In the genomic region with DNA sequence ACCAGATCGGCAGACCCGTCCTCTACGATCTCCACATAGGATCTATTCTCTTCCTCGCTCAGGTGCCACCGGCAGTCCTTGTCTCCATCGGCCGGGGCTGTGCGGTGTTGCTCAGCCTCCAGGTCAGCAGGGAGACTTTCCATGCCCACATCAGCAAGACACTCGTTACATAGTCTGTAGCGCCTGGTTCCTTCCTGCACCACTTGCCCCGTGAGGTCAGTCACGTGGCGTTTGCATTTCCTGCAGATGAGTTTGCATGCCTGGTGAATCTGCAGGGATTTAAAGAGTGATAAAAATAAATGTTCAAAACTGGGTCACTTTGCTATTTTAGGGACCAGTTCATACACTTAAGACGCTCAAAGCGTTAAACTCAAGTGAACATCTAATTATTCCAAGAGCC, we compare ENCODE assay signal across 18 mouse cellular contexts. TPM values are rescaled to one million over a fixed set of nuclear protein-coding genes. Genes with fewer than 3 reads are reported as not detected.
DNase-seq lines count a peak whose midpoint lies in the region; ATAC-seq and TF ChIP-seq lines count a peak whose summit lies in the region.
"Had no signal": no experiment of that assay in that cellular context is flagged by ENCODE, and none has a peak within 500 bp of the region (broad histone marks: within the 10 kb centered on the region; RNA-seq: fewer than 3 reads in every experiment).

No protein-coding gene starts in this region.

- no peaks in the 10 kb centered on the region for H3K9me3 ChIP-seq in heart, embryonic 12.5 days (replicated peaks)
- no peaks in the 10 kb centered on the region for H3K9me3 ChIP-seq in midbrain, postnatal 0 days (ENCODE audit: low read length)
- H3K9me3 ChIP-seq in midbrain, embryonic 14.5 days (ENCODE audit: control insufficient read depth, low read length) = no peaks in the 10 kb centered on the region
- H3K9me3 ChIP-seq: embryonic facial prominence, embryonic 15.5 days; limb, embryonic 13.5 days; stomach, embryonic 15.5 days had no signal

- H3K27me3 ChIP-seq in heart, embryonic 12.5 days (replicated peaks) = no peaks in the 10 kb centered on the region
- no peaks in the 10 kb centered on the region for H3K27me3 ChIP-seq in midbrain, postnatal 0 days (ENCODE audit: insufficient read depth, low read length)
- no peaks in the 10 kb centered on the region for H3K27me3 ChIP-seq in midbrain, embryonic 14.5 days (ENCODE audit: control insufficient read depth, insufficient read depth, low read length)
- H3K27me3 ChIP-seq: embryonic facial prominence, embryonic 15.5 days; limb, embryonic 13.5 days; stomach, embryonic 15.5 days had no signal

- H3K4me2 ChIP-seq in heart, embryonic 12.5 days = no peak overlapping the region
- no peak overlapping the region for H3K4me2 ChIP-seq in midbrain, postnatal 0 days (ENCODE audit: low read depth, low read length, poor library complexity, severe bottlenecking)
- no peak overlapping the region for H3K4me2 ChIP-seq in midbrain, embryonic 14.5 days (ENCODE audit: low read length)
- H3K4me2 ChIP-seq: embryonic facial prominence, embryonic 15.5 days; heart, embryonic 11.5 days; limb, embryonic 13.5 days; stomach, embryonic 15.5 days had no signal

- no peak for TF ChIP-seq CTCF in midbrain, postnatal 0 days (IDR thresholded peaks at IDR 0.05)

- H3K9ac ChIP-seq in heart, embryonic 12.5 days = no peak overlapping the region
- no peak overlapping the region for H3K9ac ChIP-seq in midbrain, postnatal 0 days (replicated peaks; ENCODE audit: low read length, poor library complexity, severe bottlenecking)
- no peak overlapping the region for H3K9ac ChIP-seq in midbrain, embryonic 14.5 days (replicated peaks; ENCODE audit: low read length)
- H3K9ac ChIP-seq: embryonic facial prominence, embryonic 15.5 days; limb, embryonic 13.5 days; liver, embryonic 14.5 days; stomach, embryonic 15.5 days had no signal

- whole genome bisulfite sequencing in heart, embryonic 12.5 days = 80% methylated on average over 15 of the region's 15 CpGs
- 82% methylated on average over 15 of the region's 15 CpGs for WGBS in midbrain, postnatal 0 days
- WGBS in midbrain, embryonic 14.5 days = 90% methylated on average over 15 of the region's 15 CpGs

- no peak overlapping the region for H3K4me3 ChIP-seq in heart, embryonic 12.5 days
- H3K4me3 ChIP-seq in midbrain, postnatal 0 days (ENCODE audit: low read depth, low read length) = no peak overlapping the region
- no peak overlapping the region for H3K4me3 ChIP-seq in midbrain, embryonic 14.5 days (replicated peaks; ENCODE audit: low read depth, low read length)
- H3K4me3 ChIP-seq: embryonic facial prominence, embryonic 15.5 days; limb, embryonic 13.5 days; stomach, embryonic 15.5 days had no signal

- no peak overlapping the region for H3K27ac ChIP-seq in heart, embryonic 12.5 days (ENCODE audit: poor library complexity, severe bottlenecking)
- H3K27ac ChIP-seq in midbrain, postnatal 0 days (ENCODE audit: low read depth, low read length) = no peak overlapping the region
- no peak overlapping the region for H3K27ac ChIP-seq in midbrain, embryonic 14.5 days (replicated peaks; ENCODE audit: low read depth, low read length)
- H3K27ac ChIP-seq: embryonic facial prominence, embryonic 15.5 days; limb, embryonic 13.5 days; liver, embryonic 14.5 days; stomach, embryonic 15.5 days had no signal

- H3K36me3 ChIP-seq in heart, embryonic 12.5 days = peaks cover 51% of the 10 kb centered on the region
- peaks cover 31% of the 10 kb centered on the region for H3K36me3 ChIP-seq in midbrain, postnatal 0 days (ENCODE audit: insufficient read depth, low read length)
- peaks cover 51% of the 10 kb centered on the region for H3K36me3 ChIP-seq in midbrain, embryonic 14.5 days (ENCODE audit: control insufficient read depth, insufficient read depth, low read length)

- DNase-seq in heart, adult 11 months = peak; percentile 93
- DNase-seq in midbrain, postnatal 0 days (ENCODE audit: low spot score) = peak; percentile 12
- no peak for DNase-seq in midbrain, embryonic 14.5 days
- peak; percentile 67 for DNase-seq in 416B (ENCODE audit: low read depth)
- DNase-seq in brain, adult 2 months (ENCODE audit: low read depth, low spot score) = peak; percentile 60
- DNase-seq in kidney, adult 9 months = no peak
- no peak for DNase-seq in urinary bladder, postnatal 25 days (ENCODE audit: low spot score)
- DNase-seq: cerebellum, postnatal 14 days; embryo, embryonic 11 days; gastrocnemius, postnatal 25 days had no signal

- ATAC-seq in heart, embryonic 12.5 days (ENCODE audit: insufficient number of reproducible peaks, low FRiP score) = no peak
- no peak for ATAC-seq in midbrain, postnatal 0 days (ENCODE audit: low FRiP score)
- no peak for ATAC-seq in midbrain, embryonic 14.5 days (ENCODE audit: low FRiP score, low TSS enrichment)
- ATAC-seq: lung, postnatal 0 days; midbrain, embryonic 16.5 days had no signal

- H3K4me1 ChIP-seq in heart, embryonic 12.5 days (replicated peaks) = no peaks in the 10 kb centered on the region
- no peaks in the 10 kb centered on the region for H3K4me1 ChIP-seq in midbrain, postnatal 0 days (ENCODE audit: insufficient read depth, low read length)
- H3K4me1 ChIP-seq in midbrain, embryonic 14.5 days (ENCODE audit: control insufficient read depth, insufficient read depth, low read length) = no peaks in the 10 kb centered on the region
- H3K4me1 ChIP-seq: embryonic facial prominence, embryonic 15.5 days; limb, embryonic 13.5 days; stomach, embryonic 15.5 days had no signal

RNA-seq across cellular contexts. Expression of a gene that starts 18.7 kb away (rescaled TPM):
- polyA plus RNA-seq in heart, embryonic 12.5 days (2016; fragmentation: Nextera tagmentation; extraction: Ambion mirVana) = 46.7 and 51.1 TPM in 2 replicates
- total RNA-seq in midbrain, postnatal 0 days (2014; rRNA removed) = 2.9 and 4.1 TPM in 2 replicates
- 15.6 and 20.6 TPM in 2 replicates for polyA plus RNA-seq in midbrain, postnatal 0 days (2015; fragmentation: Nextera tagmentation; extraction: Ambion mirVana)
- polyA plus RNA-seq in midbrain, embryonic 14.5 days (2014; fragmentation: Nextera tagmentation; extraction: Ambion mirVana) = 22.9 and 26.3 TPM in 2 replicates

RNA-seq across cellular contexts. Expression of a gene that starts 19.1 kb away (rescaled TPM):
- 342 TPM in 2 replicates for polyA plus RNA-seq in heart, embryonic 12.5 days (2016; fragmentation: Nextera tagmentation; extraction: Ambion mirVana)
- 79.2 and 82.4 TPM in 2 replicates for total RNA-seq in midbrain, postnatal 0 days (2014; rRNA removed)
- polyA plus RNA-seq in midbrain, postnatal 0 days (2015; fragmentation: Nextera tagmentation; extraction: Ambion mirVana) = 187 and 198 TPM in 2 replicates
- polyA plus RNA-seq in midbrain, embryonic 14.5 days (2014; fragmentation: Nextera tagmentation; extraction: Ambion mirVana) = 280 and 349 TPM in 2 replicates

RNA-seq across cellular contexts. Expression of a gene that starts 23.7 kb away (rescaled TPM):
- polyA plus RNA-seq in heart, embryonic 12.5 days (2016; fragmentation: Nextera tagmentation; extraction: Ambion mirVana) = 11.1 and 11.8 TPM in 2 replicates
- total RNA-seq in midbrain, postnatal 0 days (2014; rRNA removed) = 22.9 and 25.2 TPM in 2 replicates
- polyA plus RNA-seq in midbrain, postnatal 0 days (2015; fragmentation: Nextera tagmentation; extraction: Ambion mirVana) = 15.5 and 15.8 TPM in 2 replicates
- 12.4 and 13.3 TPM in 2 replicates for polyA plus RNA-seq in midbrain, embryonic 14.5 days (2014; fragmentation: Nextera tagmentation; extraction: Ambion mirVana)

Comparison
In these comparisons a context has a peak if more than half of its experiments do, and no peak if none do; other contexts are left out.
1. DNase-seq: peak in heart, adult 11 months (single experiment), midbrain, postnatal 0 days (single experiment), 416B (single experiment) and brain, adult 2 months (single experiment); none in midbrain, embryonic 14.5 days (single experiment), kidney, adult 9 months (single experiment) and urinary bladder, postnatal 25 days (single experiment).